Mouse (Mus musculus) MEL (cell line): Measurements from ENCODE around the gene Gstm4.

Experiments used
- CTCF ChIP-seq, 3 experiments: IDR thresholded peaks in 2 of 3; conservative IDR thresholded peaks in 1 of 3; 2 replicates each; pipeline ENCODE4 v1.5.1; 2011 to 2012; ENCODE audit warnings: low read length in 3 of 3, low read depth in 2 of 3, mild to moderate bottlenecking in 2 of 3, improper control_type of control experiment in 1 of 3, inconsistent platforms in 1 of 3, mixed read lengths in 1 of 3, moderate library complexity in 1 of 3; ENCODE audit not compliant: control insufficient read depth in 1 of 3, insufficient read depth in 1 of 3, poor library complexity in 1 of 3, severe bottlenecking in 1 of 3
- MAFK ChIP-seq: IDR thresholded peaks from 2 replicates; pipeline ENCODE4 v1.6.1; 2011; ENCODE audit warnings: low read depth, mild to moderate bottlenecking, low read length, improper control_type of control experiment, borderline replicate concordance
- MXI1 ChIP-seq: IDR thresholded peaks from 2 replicates; pipeline ENCODE4 v1.6.1; 2011; ENCODE audit warnings: mild to moderate bottlenecking, low read depth, low read length, improper control_type of control experiment

GRCm38 (mm10) chr3:108026049-108026448 lies 18.6 kb downstream of the Gstm4 start:
- no peak for TF ChIP-seq MXI1
- TF ChIP-seq MAFK: no peak
- no peak for TF ChIP-seq CTCF (IDR thresholded peaks at IDR 0.05 in 2 of 3, conservative IDR thresholded peaks at IDR 0.05 in 1 of 3; ENCODE audit: control insufficient read depth in 1 of 3, insufficient read depth in 1 of 3, low read depth in 2 of 3, low read length in 3 of 3, poor library complexity in 1 of 3, severe bottlenecking in 1 of 3)
